Mouse (Mus musculus): Measurements from ENCODE around the gene Opn1mw. TPM values are rescaled to one million over a fixed set of nuclear protein-coding genes. Genes with fewer than 3 reads are reported as not detected.

The Opn1mw gene
- polyA plus RNA-seq (2012; rRNA removed) = 0.06 TPM in 1 of 2 replicates, not detected in the other

GRCm38 (mm10) chrX:74127164-74127563 lies at the start of gene Opn1mw:
Gene Opn1mw, plus strand, starts transcription at chrX:74127464.

DNA sequence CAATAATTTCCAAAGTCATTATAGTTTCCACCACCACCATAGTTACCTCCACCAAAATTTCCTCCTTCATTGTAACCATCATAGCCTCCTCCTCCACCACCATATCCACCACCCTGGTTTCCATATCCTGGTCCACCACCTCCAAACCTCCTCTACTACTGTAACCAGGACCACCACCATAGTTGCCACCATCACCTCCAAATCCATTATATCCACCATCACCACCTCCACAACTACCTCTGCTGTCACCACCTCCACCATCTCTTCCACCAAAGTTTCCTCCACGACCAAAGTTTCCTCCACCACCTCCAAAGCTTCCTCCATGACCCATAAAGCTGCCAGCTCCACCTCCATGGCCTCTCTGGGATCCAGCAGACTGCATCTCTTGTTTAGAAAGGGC lies 8.0 kb downstream of the Opn1mw start, which contains the start of gene Mecp2:
Gene Mecp2, minus strand, starts transcription at position 101 of the 400 bp plus-strand sequence.

DNA sequence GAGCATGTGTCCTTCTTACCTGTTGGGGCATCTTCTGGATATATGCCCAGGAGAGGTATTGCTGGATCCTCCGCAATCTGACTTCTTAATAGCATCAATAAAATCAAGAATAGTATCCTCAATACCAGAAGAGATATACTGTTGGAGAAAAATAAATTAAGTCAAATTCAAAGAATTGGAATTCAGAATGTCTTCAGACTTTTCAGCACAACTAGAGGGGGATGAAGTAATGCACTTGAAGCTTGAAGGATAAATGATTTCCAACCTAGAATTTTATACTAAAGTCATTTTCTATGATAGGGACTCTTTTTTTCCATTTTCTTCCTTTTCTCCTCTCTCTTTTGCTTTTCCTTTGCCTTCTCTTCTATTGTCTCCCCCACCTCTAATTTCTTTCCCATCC lies 40.5 kb downstream of the Opn1mw start, which contains the start of gene Tex28:
Gene Tex28, minus strand, starts transcription at position 101 of the 400 bp plus-strand sequence.

DNA sequence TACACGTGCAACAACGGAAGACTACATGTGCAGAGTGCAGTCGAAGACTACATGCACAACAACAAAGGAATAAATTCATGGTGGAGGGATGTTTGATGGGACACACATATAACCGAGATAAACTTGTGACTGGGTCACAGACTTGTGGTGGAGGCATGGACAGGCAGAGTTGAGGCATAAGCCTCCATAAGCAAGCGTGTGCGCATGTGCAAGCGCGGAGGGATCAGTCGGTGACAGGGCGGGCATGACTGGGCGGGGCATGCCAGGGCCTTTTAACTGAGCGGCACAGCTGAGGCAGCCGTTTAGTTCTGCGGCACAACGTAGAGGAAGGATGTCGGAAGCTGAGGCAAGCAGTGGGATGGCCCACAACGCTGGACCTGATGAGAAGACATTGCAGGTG lies 49.7 kb downstream of the Opn1mw start, which contains the start of gene Tktl1:
Gene Tktl1, plus strand, starts transcription at position 301 of the 400 bp plus-strand sequence.

Other genes starting within 250 kb of the Opn1mw start
- gene Avpr2, start 235.4 kb upstream of the Opn1mw start, polyA plus RNA-seq (2012; rRNA removed) = not detected in 2 replicates
- 241 and 245 TPM in 2 replicates for gene L1cam, start 231.4 kb upstream of the Opn1mw start, polyA plus RNA-seq (2012; rRNA removed)
- 6.3 and 7.0 TPM in 2 replicates for gene Arhgap4, start 205.6 kb upstream of the Opn1mw start, polyA plus RNA-seq (2012; rRNA removed)
- gene Naa10, start 205.5 kb upstream of the Opn1mw start, polyA plus RNA-seq (2012; rRNA removed) = 84.7 and 88.1 TPM in 2 replicates
- 7.3 and 9.4 TPM in 2 replicates for gene Renbp, start 196.6 kb upstream of the Opn1mw start, polyA plus RNA-seq (2012; rRNA removed)
- 39.8 and 40.1 TPM in 2 replicates for gene Hcfc1, start 161.1 kb upstream of the Opn1mw start, polyA plus RNA-seq (2012; rRNA removed)
- gene Irak1, start 103.5 kb upstream of the Opn1mw start, polyA plus RNA-seq (2012; rRNA removed) = 64.0 and 65.2 TPM in 2 replicates
- 26.2 and 26.9 TPM in 2 replicates for gene Mecp2, start 7.9 kb downstream of the Opn1mw start, polyA plus RNA-seq (2012; rRNA removed)
- not detected in 2 replicates for gene Tex28, start 40.4 kb downstream of the Opn1mw start, polyA plus RNA-seq (2012; rRNA removed)
- gene Tktl1, start 49.8 kb downstream of the Opn1mw start, polyA plus RNA-seq (2012; rRNA removed) = not detected in 2 replicates
- gene Flna, start 122.4 kb downstream of the Opn1mw start, polyA plus RNA-seq (2012; rRNA removed) = 492 and 527 TPM in 2 replicates
- gene Emd, start 127.2 kb downstream of the Opn1mw start, polyA plus RNA-seq (2012; rRNA removed) = 66.2 and 73.5 TPM in 2 replicates
- gene Rpl10, start 143.3 kb downstream of the Opn1mw start, polyA plus RNA-seq (2012; rRNA removed) = 1,738 and 1,782 TPM in 2 replicates
- 90.8 and 91.9 TPM in 2 replicates for gene Taz, start 154.4 kb downstream of the Opn1mw start, polyA plus RNA-seq (2012; rRNA removed)
- gene Dnase1l1, start 154.9 kb downstream of the Opn1mw start, polyA plus RNA-seq (2012; rRNA removed) = 5.3 and 5.5 TPM in 2 replicates
- gene Atp6ap1, start 169.6 kb downstream of the Opn1mw start, polyA plus RNA-seq (2012; rRNA removed) = 420 and 430 TPM in 2 replicates
- gene Gdi1, start 177.5 kb downstream of the Opn1mw start, polyA plus RNA-seq (2012; rRNA removed) = 1,224 and 1,398 TPM in 2 replicates
- 49.5 and 51.9 TPM in 2 replicates for gene Fam50a, start 185.6 kb downstream of the Opn1mw start, polyA plus RNA-seq (2012; rRNA removed)
- 250 and 260 TPM in 2 replicates for gene Plxna3, start 201.6 kb downstream of the Opn1mw start, polyA plus RNA-seq (2012; rRNA removed)
- 77.0 and 82.1 TPM in 2 replicates for gene Lage3, start 226.2 kb downstream of the Opn1mw start, polyA plus RNA-seq (2012; rRNA removed)
- gene Ubl4a, start 245.8 kb downstream of the Opn1mw start, polyA plus RNA-seq (2012; rRNA removed) = 61.5 and 64.5 TPM in 2 replicates
- gene Slc10a3, start 245.9 kb downstream of the Opn1mw start, polyA plus RNA-seq (2012; rRNA removed) = 6.4 and 6.6 TPM in 2 replicates